Mouse (Mus musculus) ovary, postnatal 36 days (tissue): ENCODE measurements at regions not wholly inside any gene's neighbourhood (a gene's known extent, or its start where the extent isn't known, plus 50 kb on each side); places are given as distances from the start of the nearest gene placed in this dataset.

Source experiments
- DNase-seq: peaks from one replicate; pipeline ENCODE4 v3.0.0; 2022; ENCODE audit warnings: low spot score, mixed read lengths

DNA sequence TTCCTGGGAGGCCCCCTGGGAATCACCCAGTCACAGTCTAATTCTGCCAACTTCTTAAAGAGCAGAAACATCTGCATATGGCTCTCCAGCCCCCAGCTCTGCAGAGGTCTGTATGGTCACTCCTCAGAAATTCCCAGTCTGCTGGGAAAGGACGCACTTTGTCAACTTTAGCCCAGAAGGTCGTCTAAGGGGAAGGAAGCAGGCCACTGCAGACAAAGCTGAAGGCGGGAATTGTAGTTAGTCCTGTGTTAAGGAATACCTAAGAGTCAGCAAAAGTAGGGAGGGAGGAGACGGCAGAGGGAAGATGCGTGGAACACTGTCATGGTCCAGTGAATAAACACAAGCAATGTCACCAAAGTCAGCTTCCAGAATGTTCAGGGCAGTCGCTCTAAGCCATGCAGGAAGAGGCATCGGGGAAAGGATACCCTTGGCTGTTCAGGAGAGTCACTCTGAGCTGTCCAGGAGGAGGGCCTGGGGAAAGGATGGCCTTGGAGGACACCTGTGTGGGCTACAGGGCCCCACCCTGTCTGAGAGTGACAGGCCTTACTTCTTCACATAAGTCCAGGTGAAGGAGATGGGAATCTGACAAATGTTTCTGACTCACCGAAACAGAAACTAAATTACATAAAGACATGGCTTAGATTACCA, 230.1 kb upstream of the Adgrl2 start:
- no peak for DNase-seq

DNA sequence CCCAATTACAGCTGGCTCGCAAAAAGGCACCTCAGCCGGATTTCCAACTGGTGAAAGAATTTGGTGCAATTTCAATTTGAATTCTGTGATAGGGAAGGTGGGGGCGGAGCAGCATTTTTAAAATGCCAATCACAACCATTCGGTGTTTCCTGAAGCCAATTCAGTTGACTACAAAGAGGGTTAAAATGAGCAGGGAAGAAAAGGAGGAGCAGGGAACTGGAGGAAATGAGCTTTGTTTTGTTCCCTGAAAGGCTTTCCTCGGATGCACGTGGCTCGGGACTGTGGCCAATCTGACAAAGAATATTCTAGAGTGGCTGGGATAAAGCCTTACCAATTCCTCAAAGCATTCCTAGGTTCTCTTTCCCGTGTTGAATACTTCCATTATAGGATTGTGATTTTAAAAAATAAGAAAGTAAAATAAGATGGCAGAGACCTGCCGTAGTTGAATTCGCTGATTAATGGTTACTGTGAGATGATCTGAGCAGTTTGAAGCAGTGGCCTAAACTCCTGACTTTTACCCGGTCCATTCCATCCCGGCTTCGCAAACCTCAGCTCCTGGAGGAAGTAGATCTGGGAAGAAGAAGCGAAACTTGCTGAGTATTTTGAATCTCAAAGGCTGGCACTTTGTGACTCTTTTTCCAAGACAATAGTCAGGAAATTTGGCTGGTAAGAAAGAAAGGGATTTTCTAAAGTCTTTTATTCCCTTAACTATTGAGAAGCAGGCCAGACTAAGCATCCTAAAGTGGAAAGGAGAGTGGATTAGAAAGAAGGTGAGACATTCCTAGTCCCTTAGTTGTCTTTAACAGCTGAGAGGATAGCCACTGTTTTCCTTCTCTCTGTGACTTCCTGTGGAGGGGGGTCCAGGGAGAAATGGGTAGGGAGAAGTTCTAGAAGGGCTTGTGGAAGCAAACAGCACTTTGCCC, 229.3 kb upstream of the Adgrl2 start:
- no peak for DNase-seq

DNA sequence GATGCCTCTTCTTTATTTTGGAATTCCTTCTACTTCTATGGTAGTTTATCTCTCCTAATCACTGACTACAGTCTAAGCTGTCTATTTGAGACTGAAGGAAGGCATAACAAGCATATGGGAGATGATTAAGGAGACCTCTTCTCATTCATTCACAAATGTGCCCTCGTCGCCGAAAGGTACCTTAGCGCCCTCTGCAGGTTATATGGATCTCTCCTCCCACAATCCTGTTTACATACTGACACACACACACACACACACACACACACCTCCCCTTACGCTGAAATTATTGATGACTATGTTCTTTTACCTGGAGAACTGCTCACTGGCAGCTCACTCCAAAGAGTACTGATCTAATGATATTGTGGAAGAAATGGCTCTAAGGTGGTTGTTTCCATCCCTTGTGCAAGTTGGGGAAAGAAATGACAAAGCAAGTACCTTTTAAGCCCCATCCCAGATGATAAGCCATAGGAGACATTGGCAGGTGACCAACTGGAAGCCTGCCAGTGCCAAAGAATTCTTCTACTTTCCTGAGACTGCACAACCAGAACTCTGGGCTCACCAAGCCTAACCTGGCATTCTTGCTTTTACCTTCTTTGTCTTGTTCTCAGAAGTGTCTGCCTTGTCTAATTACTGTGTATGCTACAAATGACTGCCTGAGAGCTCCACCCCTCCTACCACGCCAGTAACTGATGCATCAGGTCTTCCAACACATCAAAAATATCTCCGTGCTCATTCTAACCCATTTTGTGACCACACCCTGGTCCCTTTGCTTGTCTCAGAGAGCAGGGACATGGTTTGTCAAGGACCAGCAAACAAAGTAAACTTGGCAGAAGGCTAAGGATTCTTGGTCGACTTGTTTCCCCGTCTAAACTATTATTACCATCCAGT, 227.8 kb upstream of the Adgrl2 start:
- no peak for DNase-seq

DNA sequence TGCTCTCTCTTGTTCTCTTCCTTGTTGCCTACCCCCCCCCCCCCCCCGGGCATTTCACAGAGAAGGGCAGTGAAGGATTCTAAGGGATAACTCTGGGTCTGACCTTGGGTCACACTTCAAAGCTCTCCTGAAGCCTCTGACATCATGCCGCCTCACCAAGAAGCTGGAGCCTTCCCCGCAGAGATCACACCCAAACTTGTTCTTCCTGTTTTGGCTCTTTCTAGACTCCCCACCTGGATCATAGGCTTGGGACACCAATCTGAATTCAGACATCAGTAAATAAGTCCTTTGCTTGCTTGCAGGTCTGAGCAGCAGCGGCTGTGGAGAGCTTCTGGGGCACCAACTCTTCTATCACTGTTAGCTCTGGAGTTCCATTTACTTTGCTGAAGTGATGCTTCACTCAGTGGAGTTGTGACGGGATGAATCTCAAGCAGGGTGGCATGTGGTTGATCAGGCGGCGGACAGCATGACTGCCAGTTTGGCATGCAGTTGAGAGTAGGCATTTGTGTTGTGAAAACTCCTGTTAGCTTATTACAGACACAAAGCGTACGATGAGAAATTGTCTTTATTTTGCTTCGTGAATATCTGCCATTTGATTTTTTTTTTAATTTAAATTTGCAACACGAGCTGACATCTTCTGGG, 226.5 kb upstream of the Adgrl2 start:
- no peak for DNase-seq

DNA sequence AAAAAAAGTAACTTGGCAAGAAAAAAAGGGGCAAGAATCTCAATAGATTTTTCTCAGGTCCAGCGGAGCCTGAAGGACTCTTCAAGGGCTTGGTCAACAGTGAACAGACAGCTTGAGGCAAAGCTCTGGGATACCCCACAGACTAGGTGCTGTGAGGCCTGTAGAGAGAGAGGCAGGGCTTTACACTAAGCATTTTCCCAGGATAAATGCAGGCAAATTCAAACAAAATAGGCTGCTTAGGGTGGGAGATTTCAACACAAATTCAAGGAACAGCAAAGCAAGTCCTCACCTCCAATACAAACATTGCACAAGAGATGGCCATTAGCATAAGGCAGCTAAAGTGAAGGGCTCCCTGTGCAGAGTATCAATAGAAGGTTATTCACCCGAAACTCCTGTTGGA, 225.3 kb upstream of the Adgrl2 start:
- no peak for DNase-seq

DNA sequence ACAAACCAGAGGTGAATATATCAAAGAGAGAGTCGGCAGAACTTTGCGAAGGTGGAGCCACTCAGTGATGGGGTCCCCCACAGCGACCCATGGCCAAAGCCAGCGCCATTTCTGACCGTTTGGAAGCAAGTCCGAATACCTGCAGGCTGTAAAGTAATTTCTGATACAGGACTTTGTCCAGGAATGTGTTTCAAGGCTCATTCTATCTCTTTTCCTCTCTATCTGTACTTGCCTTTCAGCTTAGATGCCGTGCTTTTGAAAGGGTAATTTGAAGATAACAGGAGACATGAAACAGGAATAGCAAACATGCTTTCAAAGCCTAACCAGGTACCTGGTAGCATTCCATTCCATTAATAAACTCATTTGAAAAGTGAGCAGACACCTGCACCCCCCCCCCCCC, 221.6 kb upstream of the Adgrl2 start:
- no peak for DNase-seq

DNA sequence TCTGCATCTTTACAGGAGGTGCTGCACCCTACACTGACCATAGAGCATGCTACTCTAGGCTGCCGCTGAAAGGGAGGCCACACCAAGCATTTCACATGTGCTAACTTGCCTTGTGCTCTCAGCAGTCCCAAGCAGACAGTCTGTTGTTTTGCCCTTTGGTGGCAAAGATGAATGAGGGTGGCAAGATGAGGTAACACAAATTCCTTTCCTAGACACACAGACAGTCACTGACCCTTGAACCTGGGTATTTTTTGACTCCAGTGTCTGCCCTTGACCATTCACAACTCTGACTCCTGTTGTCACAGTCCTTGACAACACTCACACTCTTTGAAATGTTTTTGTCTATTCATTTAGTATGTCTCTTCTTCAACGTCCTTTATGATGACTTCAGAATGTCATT, 218.9 kb upstream of the Adgrl2 start:
- DNase-seq, result no peak

DNA sequence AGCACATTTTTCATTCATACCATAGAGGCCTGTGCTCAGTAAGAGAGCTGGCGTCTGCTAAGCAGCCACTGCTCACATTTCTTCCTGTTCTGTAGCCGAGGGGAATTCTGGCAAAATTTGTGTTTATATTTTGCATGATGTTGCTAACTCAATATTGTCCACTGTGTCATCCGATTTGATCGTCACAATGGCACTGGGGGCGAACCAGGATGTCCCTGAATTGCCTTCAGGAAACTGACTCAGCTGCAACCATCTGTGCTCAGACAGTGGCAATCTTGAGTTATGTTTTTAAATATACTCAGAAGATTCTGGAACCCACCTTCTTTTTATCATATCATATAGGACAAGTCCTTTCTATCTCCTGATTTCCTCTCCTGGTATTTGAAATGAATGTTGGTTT, 213.1 kb upstream of the Adgrl2 start:
- no peak for DNase-seq

DNA sequence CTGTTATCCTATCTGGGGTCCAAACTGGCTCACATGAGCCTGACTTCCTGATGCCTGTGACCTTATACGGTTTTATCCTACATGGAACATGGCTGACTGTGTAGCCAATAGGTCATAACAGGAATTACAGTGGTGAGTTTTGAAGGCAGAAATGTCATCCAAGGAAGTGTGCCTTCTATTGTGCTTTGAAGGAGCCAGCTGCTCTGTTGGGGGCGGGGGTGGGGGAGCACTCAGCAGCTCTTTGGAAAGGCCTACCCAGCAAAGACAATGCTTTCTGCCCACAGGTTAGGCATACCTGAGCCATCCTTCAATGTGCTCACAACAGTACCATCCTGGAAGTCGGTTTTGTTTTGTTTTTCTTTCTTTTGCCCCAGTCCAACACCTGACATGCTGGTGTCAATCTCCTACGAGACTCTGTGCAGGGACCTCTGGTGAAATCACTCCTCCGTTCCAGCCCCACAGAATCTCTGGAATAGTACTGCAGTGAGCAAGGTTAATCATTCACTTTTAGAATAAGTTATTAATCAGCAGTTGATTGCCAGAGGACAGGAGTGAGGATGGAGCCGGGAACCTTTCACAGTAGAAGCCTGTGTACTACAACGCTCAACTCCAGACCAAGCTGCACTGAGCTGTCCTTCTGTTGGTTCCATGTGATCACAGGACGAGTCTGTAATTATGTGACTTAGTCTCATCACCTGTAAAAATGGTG, 206.3 kb upstream of the Adgrl2 start:
- no peak for DNase-seq

DNA sequence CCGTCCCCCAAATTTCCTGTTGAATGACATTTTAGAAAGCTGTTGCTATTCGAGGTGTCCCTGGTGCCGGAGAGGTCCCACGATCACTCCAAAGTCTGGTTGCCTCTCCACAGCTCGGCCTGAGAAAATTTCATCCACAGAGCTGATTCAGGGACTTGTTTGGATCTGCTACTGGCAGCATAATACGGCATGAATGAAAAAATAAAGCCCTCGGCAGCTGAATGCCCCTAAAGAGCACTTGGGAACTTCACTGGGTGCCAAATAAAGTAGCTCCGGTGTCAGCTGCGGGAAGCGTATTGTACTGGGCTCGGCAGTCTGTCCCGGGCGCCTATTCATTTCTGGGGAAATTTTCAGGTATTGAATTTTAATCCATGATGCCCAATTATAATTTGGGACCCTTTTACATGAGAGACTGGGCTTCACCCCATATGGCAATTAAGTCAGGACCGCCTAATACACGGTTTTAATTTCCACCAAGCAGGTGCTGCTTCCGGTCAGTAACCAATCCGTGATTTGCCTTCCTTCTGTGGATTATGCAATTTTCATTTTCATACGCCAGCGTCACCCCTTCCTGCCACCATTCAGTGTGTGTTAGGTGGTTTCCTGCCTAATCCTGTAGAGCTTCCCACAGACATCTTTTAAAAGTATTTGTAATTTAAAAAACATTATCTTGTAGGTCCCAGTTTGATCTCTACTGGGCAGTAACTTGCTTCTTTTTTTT, 200.7 kb upstream of the Adgrl2 start:
- DNase-seq, result no peak

DNA sequence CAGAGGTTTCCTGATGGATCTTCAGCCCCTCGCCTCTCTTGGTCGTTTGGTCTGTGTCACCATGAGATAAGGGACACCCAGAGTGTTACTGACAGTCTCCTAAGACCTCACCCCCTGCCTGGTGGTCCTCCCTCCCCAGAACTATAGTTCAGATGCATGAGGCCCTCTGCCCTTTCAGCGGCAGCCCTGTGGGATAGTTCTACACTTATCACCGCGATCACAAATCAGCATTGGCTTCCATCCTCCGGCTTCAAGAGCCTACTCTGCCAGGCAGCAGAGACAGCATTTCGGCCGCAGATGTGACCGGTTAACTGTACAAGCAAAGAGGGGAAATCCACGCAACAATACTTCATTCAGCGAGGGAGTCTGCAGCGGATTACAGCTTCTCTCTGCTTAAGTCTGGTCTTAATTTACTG, 193.8 kb upstream of the Adgrl2 start:
- no peak for DNase-seq

DNA sequence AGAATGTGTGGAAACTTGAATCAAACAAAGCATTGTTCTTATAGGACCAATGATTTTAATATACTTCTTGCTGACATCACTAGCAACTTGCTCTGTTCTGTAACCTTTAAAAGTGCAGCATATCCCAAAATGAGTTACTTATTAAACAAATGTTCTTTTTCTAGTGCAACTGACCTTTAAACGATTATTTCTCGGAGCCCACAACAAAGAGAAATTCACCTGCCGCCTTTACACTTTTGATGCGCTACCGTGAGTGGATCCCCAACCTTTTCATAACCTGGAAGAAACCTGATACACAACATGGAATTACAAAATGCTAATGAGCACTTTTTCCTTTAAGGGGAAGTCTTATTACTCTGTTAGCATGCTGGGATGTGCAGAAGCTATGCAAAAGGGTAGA, 191.7 kb upstream of the Adgrl2 start:
- no peak for DNase-seq

DNA sequence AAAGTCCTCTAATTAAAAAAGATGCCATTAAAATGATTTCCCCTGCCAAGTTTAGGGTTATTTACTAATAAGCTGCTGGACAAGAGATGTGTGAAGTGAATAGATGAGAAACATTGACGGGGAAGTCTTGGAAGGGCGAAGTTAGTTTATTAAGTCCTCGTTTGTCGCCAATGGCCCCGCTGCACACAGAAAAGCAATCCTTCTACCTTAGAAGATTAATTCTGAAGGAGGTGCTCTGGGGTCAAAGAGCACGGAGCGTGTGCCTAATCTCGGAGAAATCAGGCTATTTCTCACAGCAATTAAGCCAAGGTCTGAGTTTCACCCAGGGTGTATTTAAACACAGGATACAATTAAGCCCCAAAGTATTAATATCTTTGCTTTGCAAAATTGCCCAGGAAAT, 189.8 kb upstream of the Adgrl2 start:
- no peak for DNase-seq

DNA sequence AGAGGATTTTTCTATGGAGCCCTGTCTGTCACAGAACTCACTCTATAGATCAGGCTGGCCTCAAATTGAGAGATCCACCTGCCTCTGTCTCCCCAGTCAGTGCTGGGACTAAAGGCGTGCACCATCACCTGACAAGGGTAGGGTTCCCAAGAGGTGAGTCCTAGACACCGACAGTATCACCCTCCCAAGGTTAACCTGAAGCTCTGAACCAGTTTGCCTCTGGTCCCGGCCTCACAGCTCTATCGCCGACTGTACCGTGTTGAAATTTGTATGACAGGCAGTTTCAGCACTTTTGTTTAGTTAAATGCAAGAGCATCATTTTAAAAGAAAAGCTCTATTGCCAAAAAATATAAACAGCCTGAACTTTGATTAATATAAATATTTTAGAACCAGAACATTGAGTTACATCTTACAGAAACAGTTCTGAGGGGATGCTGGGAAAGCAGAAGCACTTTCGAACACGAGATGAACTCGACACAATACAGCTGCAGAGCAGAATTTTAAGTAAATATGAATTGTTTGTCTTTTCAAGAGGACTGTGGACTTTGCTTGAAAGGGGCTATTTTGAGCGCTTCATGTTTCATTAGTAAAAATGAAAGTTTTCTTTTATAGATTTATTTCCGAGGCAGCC, 189.2 kb upstream of the Adgrl2 start:
- DNase-seq, result no peak

DNA sequence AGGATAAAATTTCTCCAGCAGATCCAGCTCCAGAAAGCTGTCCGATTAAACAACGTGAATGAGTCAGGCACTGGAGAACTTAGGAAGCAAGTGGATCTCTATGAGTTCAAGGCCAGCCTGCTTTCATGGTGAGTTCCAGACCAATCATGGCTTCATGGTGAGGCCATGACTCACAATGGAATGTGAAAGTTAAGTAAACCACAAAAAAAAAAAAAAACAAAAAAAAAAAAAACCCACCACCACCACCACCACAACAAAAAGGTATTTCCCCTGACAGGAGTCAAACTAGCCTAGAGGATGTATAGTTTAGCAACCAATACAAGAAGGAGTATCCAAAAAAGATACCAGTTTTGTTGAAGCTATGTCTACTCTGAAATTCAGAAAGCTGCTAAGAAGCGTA, 188.5 kb upstream of the Adgrl2 start:
- no peak for DNase-seq

DNA sequence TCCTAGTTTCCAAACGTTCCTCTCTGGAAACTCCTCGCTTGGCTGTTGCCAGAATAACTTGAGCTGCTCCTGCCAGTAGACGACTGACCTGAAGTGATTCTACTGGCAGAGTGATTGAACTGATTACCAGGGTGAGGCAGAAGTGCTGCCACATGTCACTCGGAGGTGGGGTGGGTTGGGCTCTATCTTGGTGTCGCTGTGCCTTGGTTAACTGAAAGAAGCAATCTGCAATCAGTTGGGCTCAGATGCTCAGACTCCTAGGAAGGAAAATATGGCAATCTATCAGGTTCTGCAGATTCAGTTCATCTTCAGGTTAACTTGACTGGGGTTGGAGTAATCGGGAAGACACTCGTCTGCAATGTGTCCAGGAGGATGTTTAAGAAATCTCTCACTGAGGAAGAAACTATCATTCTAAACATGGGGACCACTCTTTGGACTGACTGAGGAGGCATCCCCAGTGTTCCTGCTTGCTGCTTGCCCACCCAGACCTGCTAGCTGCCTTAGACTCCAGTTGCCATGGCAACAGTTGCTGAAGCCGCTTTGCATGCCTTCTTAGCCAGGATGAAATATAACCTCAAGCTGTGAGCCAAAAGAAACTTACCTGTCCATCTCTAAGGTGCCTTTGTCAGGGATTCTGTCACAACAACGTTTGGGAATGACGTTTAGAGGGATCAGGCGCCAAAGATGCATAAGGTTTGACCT, 184.5 kb upstream of the Adgrl2 start:
- no peak for DNase-seq

DNA sequence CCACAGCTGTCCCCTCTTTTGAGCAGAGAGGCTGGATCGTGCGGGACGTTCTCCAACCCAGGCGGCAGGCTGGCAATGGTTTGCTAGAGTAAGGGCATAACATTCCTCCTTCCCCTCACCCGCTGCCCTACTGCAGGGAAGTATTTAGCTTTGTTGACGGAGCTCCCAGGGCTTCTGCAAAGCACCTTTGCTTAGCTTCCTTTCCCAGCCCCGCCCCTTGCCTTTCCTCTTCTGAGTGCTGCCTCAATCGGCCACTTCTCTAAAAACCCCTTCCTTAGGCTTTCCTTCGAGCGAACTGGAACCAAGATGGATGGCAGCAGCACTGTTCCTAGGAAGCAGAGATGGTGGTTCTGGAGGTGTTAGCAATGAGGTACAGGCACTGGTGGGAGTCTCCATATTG, 183.2 kb upstream of the Adgrl2 start:
- no peak for DNase-seq

DNA sequence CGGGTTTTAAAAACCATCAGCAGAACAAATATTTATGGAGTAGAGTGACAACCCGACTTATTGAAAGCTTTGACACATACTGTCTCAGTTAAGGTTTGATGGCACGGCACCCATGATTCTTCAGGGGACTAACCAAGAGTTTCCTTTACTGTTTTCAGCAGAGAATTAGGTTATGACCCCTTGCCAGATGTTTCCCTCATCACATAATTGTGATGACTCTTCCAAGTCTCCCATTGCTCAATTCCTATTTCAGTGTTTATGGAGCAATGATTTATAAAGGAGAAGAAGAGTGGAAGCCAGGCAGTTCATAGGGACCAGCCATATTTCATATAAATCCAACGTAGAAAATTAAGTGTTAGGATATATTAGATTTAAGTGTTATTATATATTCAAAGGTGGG, 181.4 kb upstream of the Adgrl2 start:
- DNase-seq, result no peak

DNA sequence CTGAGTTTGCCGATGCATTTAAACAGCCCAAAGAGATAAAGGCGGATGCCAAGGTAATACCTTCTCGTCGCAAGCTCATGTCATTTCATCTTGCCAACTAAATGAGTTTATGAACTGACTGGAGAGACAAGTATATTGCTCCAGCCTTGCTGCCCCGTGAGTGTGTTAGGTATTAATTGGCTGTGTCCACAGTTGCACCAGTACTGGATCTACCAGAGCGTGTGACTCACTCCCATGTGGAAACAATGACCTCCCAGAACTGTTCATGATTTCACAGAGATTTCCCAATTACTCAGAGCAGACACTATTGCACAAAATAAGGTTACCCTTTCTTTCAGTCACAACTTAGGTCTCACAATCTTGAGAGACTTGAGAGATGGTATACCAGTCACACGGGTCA, 179.8 kb upstream of the Adgrl2 start:
- DNase-seq, result no peak

DNA sequence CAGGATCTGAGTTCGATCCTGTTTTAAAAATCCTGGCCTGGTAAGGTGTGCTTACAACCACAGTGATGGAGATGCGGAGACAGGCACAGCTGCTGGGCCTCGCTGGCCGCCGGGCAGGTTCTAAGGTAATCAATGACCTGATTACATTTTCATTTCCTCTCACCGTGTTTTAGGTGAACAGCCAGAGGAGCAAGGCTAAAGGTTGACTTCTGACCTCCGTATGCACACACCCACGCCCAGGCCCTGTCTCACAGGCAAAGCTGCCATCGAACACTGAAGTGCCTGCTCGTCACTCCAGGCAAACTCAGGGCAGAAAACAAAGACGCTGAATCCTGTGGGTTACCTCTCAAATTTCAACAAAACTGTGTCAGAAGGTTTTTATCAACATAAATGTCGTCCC, 179.1 kb upstream of the Adgrl2 start:
- DNase-seq, result no peak
